In genomic region chr4:150586275-150586674, GRCm38 (mm10) we compare ENCODE assay signal across 21 mouse cellular contexts.
DNase-seq lines count a peak whose midpoint lies in the region; ATAC-seq and TF ChIP-seq lines count a peak whose summit lies in the region.
"Had no signal": no experiment of that assay in that cellular context is flagged by ENCODE, and none has a peak within 500 bp of the region (broad histone marks: within the 10 kb centered on the region; RNA-seq: fewer than 3 reads in every experiment).

No protein-coding gene starts in this region.

- 0 out of 2 replicates have a peak, but pooled peaks have one; percentile 4 for TF ChIP-seq EP300 in liver, embryonic 14.5 days (IDR thresholded peaks at IDR 0.05; ENCODE audit: low read depth)

- H3K4me1 ChIP-seq in liver, embryonic 11.5 days (replicated peaks; ENCODE audit: control insufficient read depth, insufficient read depth, low read length) = peaks cover 80% of the 10 kb centered on the region
- peaks cover 41 to 65% of the 10 kb centered on the region in 2 experiments for H3K4me1 ChIP-seq in liver, embryonic 14.5 days (replicated peaks; ENCODE audit: control insufficient read depth in 2 of 2, insufficient read depth in 2 of 2, low read length in 1 of 2)
- peaks cover 56% of the 10 kb centered on the region for H3K4me1 ChIP-seq in lung, adult 2 months (ENCODE audit: control insufficient read depth, insufficient read depth, low read length)

- no peaks in the 10 kb centered on the region for H3K9me3 ChIP-seq in liver, embryonic 11.5 days (ENCODE audit: control insufficient read depth, low read length)
- H3K9me3 ChIP-seq in liver, embryonic 14.5 days (ENCODE audit: control insufficient read depth, low read length) = no peaks in the 10 kb centered on the region
- H3K9me3 ChIP-seq: embryonic facial prominence, embryonic 10.5 days; forebrain, embryonic 13.5 days; G1E; heart, embryonic 10.5 days; hindbrain, embryonic 12.5 days had no signal

- no peak for DNase-seq in gastrocnemius, adult 2 months
- no peak for DNase-seq in gastrocnemius, postnatal 25 days
- no peak for DNase-seq in liver, embryonic 11.5 days (ENCODE audit: low spot score)
- no peak for DNase-seq in liver
- no peak for DNase-seq in liver, embryonic 14.5 days (ENCODE audit: low read depth in 3 of 3, low spot score in 3 of 3)
- DNase-seq in lung, adult 2 months = no peak
- DNase-seq in right cerebral cortex, postnatal 14 days = no peak
- DNase-seq: adrenal gland, adult 8-10 months; adrenal gland, postnatal 36 days; B cell, adult 2 months; cerebellum, adult 2 months; cerebellum, postnatal 10 days; heart, adult 18-20 months; heart, postnatal 10 days; heart, postnatal 4 days had no signal

- ATAC-seq in liver, embryonic 11.5 days (replicated peaks; ENCODE audit: low FRiP score) = peak; percentile 74
- peak; percentile 54; the same call in 1 of the 2 replicates for ATAC-seq in liver, embryonic 14.5 days (ENCODE audit: insufficient read depth)
- ATAC-seq: CD4-positive, CD25-positive, alpha-beta regulatory T cell, adult 4 months; forebrain, embryonic 13.5 days had no signal

- H3K4me2 ChIP-seq in liver, embryonic 11.5 days = 0 out of 2 replicates have a peak overlapping the region, but pooled peaks have one; percentile 14
- 0 out of 2 replicates have a peak overlapping the region, but pooled peaks have one; percentile 18 for H3K4me2 ChIP-seq in liver, embryonic 14.5 days (ENCODE audit: low read depth)
- H3K4me2 ChIP-seq: forebrain, embryonic 13.5 days; hindbrain, embryonic 12.5 days had no signal

- TF ChIP-seq CTCF in gastrocnemius, adult 2 months (IDR thresholded peaks at IDR 0.05) = no peak
- TF ChIP-seq CTCF in liver, embryonic 14.5 days (IDR thresholded peaks at IDR 0.05; ENCODE audit: low read depth) = no peak
- no peak for TF ChIP-seq CTCF in lung, adult 2 months (IDR thresholded peaks at IDR 0.05; ENCODE audit: insufficient read depth, low read length)

- H3K36me3 ChIP-seq in liver, embryonic 11.5 days (ENCODE audit: control insufficient read depth, insufficient read depth, low read length) = no peaks in the 10 kb centered on the region
- no peaks in the 10 kb centered on the region for H3K36me3 ChIP-seq in liver, embryonic 14.5 days (replicated peaks; ENCODE audit: control insufficient read depth, insufficient read depth, low read depth)
- H3K36me3 ChIP-seq: hindbrain, embryonic 12.5 days had no signal

- peak overlapping the region; percentile 97 for H3K27ac ChIP-seq in gastrocnemius, adult 2 months
- H3K27ac ChIP-seq in liver, embryonic 11.5 days (ENCODE audit: low read depth, low read length) = no peak overlapping the region
- peak overlapping the region; percentile 33; the same call in 1 of the 2 replicates for H3K27ac ChIP-seq in liver, embryonic 14.5 days
- H3K27ac ChIP-seq: embryonic facial prominence, embryonic 10.5 days; forebrain, embryonic 13.5 days; heart, embryonic 10.5 days had no signal

- WGBS in liver, embryonic 11.5 days = 56% methylated on average over 5 of the region's 5 CpGs
- 30% methylated on average over 5 of the region's 5 CpGs for WGBS in liver, embryonic 14.5 days (ENCODE audit: insufficient replicate concordance)
- WGBS in lung, adult 2 months = 78% methylated on average over 5 of the region's 5 CpGs

- no peak overlapping the region for H3K4me3 ChIP-seq in gastrocnemius, adult 2 months
- no peak overlapping the region for H3K4me3 ChIP-seq in liver, embryonic 11.5 days (ENCODE audit: low read depth, low read length)
- H3K4me3 ChIP-seq in liver, embryonic 14.5 days (ENCODE audit: insufficient read depth in 1 of 2, low read depth in 2 of 2, low read length in 2 of 2) = no peak overlapping the region
- no peak overlapping the region for H3K4me3 ChIP-seq in lung, adult 2 months (replicated peaks; ENCODE audit: extremely low read depth, low read depth, low read length)
- H3K4me3 ChIP-seq: embryonic facial prominence, embryonic 10.5 days; forebrain, embryonic 13.5 days; heart, embryonic 10.5 days; hindbrain, embryonic 12.5 days had no signal

- intact Hi-C loops in gastrocnemius, adult 2 months (cut with DNase I) = no loop called here

- H3K9ac ChIP-seq in liver, embryonic 11.5 days (ENCODE audit: low read depth, low read length) = no peak overlapping the region
- peak overlapping the region; percentile 9; the same call in 1 of the 2 replicates for H3K9ac ChIP-seq in liver, embryonic 14.5 days (replicated peaks)
- H3K9ac ChIP-seq: forebrain, embryonic 13.5 days; hindbrain, embryonic 12.5 days had no signal

- no peak for TF ChIP-seq POLR2A in lung, adult 2 months (IDR thresholded peaks at IDR 0.05; ENCODE audit: borderline replicate concordance, extremely low read depth, low read depth, low read length)

- no peaks in the 10 kb centered on the region for H3K27me3 ChIP-seq in liver, embryonic 11.5 days (replicated peaks; ENCODE audit: control insufficient read depth, insufficient read depth, low read length)
- no peaks in the 10 kb centered on the region for H3K27me3 ChIP-seq in liver, embryonic 14.5 days (ENCODE audit: control insufficient read depth, insufficient read depth, low read length)
- H3K27me3 ChIP-seq: forebrain, embryonic 13.5 days; hindbrain, embryonic 12.5 days had no signal
